Mouse (Mus musculus): ENCODE results near the gene Cnnm4.
"Not testable (repeated sequence)": the region's sequence is repeated elsewhere in the genome, so short reads cannot be mapped to it uniquely, and the experiment has no call there.

Cnnm4 gene

GRCm38 (mm10) chr1:36518259-36518658, 46.8 kb downstream of the Cnnm4 start:
- no peak for DNase-seq (ENCODE audit: low spot score)

GRCm38 (mm10) chr1:36519626-36520025, 48.2 kb downstream of the Cnnm4 start:
- DNase-seq (ENCODE audit: low spot score), result no peak

- DNase-seq (ENCODE audit: low spot score), result no peak
Measured at GRCm38 (mm10) chr1:36522210-36522609, 50.8 kb downstream of the Cnnm4 start.

- no peak for DNase-seq (ENCODE audit: low spot score)
Measured at GRCm38 (mm10) chr1:36523332-36524013, 52.1 kb downstream of the Cnnm4 start.

GRCm38 (mm10) chr1:36524058-36524457, 52.6 kb downstream of the Cnnm4 start:
- DNase-seq (ENCODE audit: low spot score), result no peak

GRCm38 (mm10) chr1:36525774-36526173, 54.4 kb downstream of the Cnnm4 start:
- DNase-seq (ENCODE audit: low spot score), result no peak

- DNase-seq (ENCODE audit: low spot score), result no peak
Measured at GRCm38 (mm10) chr1:36526903-36527302, 55.5 kb downstream of the Cnnm4 start.

- no peak for DNase-seq (ENCODE audit: low spot score)
Measured at GRCm38 (mm10) chr1:36528351-36528750, 56.9 kb downstream of the Cnnm4 start.

GRCm38 (mm10) chr1:36529274-36529673, 57.9 kb downstream of the Cnnm4 start:
- no peak for DNase-seq (ENCODE audit: low spot score)

GRCm38 (mm10) chr1:36529875-36530274, 58.5 kb downstream of the Cnnm4 start:
- no peak for DNase-seq (ENCODE audit: low spot score)

GRCm38 (mm10) chr1:36530485-36530884, 59.1 kb downstream of the Cnnm4 start:
- no peak for DNase-seq (ENCODE audit: low spot score)

GRCm38 (mm10) chr1:36530962-36531361, 59.5 kb downstream of the Cnnm4 start:
- no peak for DNase-seq (ENCODE audit: low spot score)

- DNase-seq (ENCODE audit: low spot score), result no peak
Measured at GRCm38 (mm10) chr1:36531461-36531860, 60.0 kb downstream of the Cnnm4 start.

- DNase-seq (ENCODE audit: low spot score), result no peak
Measured at GRCm38 (mm10) chr1:36533546-36533945, 62.1 kb downstream of the Cnnm4 start.

GRCm38 (mm10) chr1:36534595-36535058, 63.2 kb downstream of the Cnnm4 start:
- DNase-seq (ENCODE audit: low spot score), result no peak

- DNase-seq (ENCODE audit: low spot score), result no peak
Measured at GRCm38 (mm10) chr1:36535477-36536396, 64.3 kb downstream of the Cnnm4 start.

GRCm38 (mm10) chr1:36536397-36536728, 64.9 kb downstream of the Cnnm4 start:
- DNase-seq (ENCODE audit: low spot score), result no peak

GRCm38 (mm10) chr1:36536783-36537182, 65.4 kb downstream of the Cnnm4 start, which contains the start of gene Ankrd23:
TSS of gene Ankrd23 (minus strand) at chr1:36536883.
- DNase-seq (ENCODE audit: low spot score), result not testable (repeated sequence)

GRCm38 (mm10) chr1:36538727-36539126, 67.3 kb downstream of the Cnnm4 start:
- no peak for DNase-seq (ENCODE audit: low spot score)

GRCm38 (mm10) chr1:36539186-36539585, 67.8 kb downstream of the Cnnm4 start, which contains the start of gene Gm42417:
TSS of gene Gm42417 (minus strand) at chr1:36539429.
- DNase-seq (ENCODE audit: low spot score), result no peak

- no peak for DNase-seq (ENCODE audit: low spot score)
Measured at GRCm38 (mm10) chr1:36540132-36540531, 68.7 kb downstream of the Cnnm4 start.

GRCm38 (mm10) chr1:36540807-36541206, 69.4 kb downstream of the Cnnm4 start:
- DNase-seq (ENCODE audit: low spot score), result no peak

GRCm38 (mm10) chr1:36541844-36542243, 70.4 kb downstream of the Cnnm4 start:
- no peak for DNase-seq (ENCODE audit: low spot score)
